Mouse (Mus musculus) spleen, adult 12 weeks (tissue): ENCODE results near the gene Sypl2.
A peak's percentile ranks its signal among the peaks of the same experiment; 100 is the strongest.

Source experiments
- DNase-seq: peaks from one replicate; pipeline ENCODE4 v3.0.0; 2022; ENCODE audit warnings: low spot score

Gene Sypl2

GRCm38 (mm10) chr3:108178756-108179715 lies 47.4 kb downstream of the Sypl2 start:
- no peak for DNase-seq

- DNase-seq, result no peak
These were observed 51.5 kb downstream of the Sypl2 start for GRCm38 (mm10) chr3:108174672-108175531.

GRCm38 (mm10) chr3:108169199-108169598 lies 57.2 kb downstream of the Sypl2 start:
- no peak for DNase-seq

DNA sequence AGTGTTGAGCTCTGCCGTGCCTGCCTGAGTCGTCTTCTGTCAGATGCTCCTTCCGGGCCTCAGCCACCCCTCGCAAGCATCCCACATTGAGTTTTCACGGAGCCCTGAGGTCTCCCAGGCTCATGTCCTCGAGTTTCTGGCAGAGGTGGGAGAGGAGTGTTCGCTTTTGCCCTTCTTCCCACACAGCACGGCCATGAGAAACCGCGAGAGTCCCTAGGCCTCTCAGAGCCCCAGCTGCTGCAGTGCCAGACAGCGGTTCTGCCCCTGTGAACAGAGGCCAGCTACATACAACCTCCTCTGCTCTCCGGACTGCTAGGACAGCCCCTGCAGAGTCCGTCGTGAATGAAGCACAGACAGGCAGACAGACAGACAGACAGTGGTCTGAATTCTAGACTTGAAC lies 58.9 kb downstream of the Sypl2 start:
- no peak for DNase-seq

- DNase-seq, result no peak
These were observed 59.8 kb downstream of the Sypl2 start for GRCm38 (mm10) chr3:108166486-108167211.

- DNase-seq, result no peak
These were observed 60.7 kb downstream of the Sypl2 start for GRCm38 (mm10) chr3:108165532-108166315.

GRCm38 (mm10) chr3:108164807-108165206 lies 61.6 kb downstream of the Sypl2 start:
- peak; percentile 55 for DNase-seq

- DNase-seq, result no peak
These were observed 62.4 kb downstream of the Sypl2 start for GRCm38 (mm10) chr3:108164091-108164490.
